Mouse (Mus musculus): ENCODE data around the gene Oxsm. TPM values are rescaled to one million over a fixed set of nuclear protein-coding genes. Genes with fewer than 3 reads are reported as not detected.

Oxsm gene
- polyA plus RNA-seq, 1 experiment, result 7.3 TPM

DNA sequence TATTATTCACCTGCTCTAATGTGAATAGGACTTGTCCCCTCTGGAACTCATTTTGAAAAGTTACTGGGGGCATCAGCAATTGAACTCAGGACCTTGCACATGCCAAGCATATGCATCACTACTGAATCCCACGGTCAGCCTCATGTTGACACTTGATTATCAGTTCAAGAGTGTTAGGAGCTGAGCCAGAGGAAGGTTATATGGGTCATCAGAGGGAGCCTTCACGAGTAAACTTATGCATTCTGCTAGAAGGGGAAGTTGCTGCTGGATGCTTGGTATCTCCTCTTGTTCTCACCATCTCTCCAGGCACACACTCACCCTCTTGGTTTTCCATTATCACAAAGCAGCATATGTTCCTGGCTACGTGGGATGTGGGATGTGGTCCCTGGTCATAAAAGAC, 47.9 kb downstream of the Oxsm start:
- no peaks in the 10 kb centered on the region for H3K4me1 ChIP-seq (ENCODE audit: control insufficient read depth, insufficient read depth, low read length)
- no peak overlapping the region for H3K4me3 ChIP-seq (replicated peaks; ENCODE audit: extremely low read depth, low read depth, low read length)
- WGBS, result 31% methylated on average over 3 of the region's 3 CpGs
- no peak for TF ChIP-seq POLR2A (IDR thresholded peaks at IDR 0.05; ENCODE audit: borderline replicate concordance, extremely low read depth, low read depth, low read length)
- TF ChIP-seq CTCF (IDR thresholded peaks at IDR 0.05; ENCODE audit: insufficient read depth, low read length), result no peak
- DNase-seq, result no peak

DNA sequence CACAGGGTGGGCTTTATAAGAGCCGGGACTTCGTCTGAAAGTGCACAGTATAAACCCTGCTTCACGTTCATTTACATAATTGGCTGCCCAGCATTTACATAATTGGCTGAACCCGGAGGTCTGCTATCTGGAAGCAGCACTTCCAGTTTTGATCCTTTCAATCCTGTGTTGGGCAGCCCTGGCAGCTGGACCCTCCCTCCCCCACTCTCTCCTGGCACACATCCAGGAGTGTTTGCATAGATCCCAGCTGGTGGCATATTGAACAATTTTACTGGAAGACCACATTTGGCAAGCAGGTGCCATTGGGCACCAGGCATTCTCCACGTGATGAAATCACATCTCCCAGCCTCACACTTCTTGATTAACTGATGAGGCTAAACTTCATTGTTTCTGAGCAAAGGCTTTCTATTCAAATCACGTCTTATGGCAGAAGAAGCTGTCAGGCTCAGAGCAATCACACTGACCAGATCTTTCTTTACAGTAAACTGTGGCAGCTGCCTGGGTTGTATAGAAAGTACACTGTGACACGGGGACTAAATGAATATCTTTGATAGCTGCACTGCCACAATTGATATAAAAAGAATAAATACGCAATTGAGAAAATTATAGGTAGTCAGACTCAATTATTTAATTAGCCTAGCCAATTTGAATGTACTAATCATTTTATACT, 48.5 kb downstream of the Oxsm start:
- Histone ChIP-seq H3K4me3 (replicated peaks; ENCODE audit: extremely low read depth, low read depth, low read length) (no peak overlapping the region), H3K4me1 (ENCODE audit: control insufficient read depth, insufficient read depth, low read length) (no peaks in the 10 kb centered on the region)
- TF ChIP-seq CTCF (IDR thresholded peaks at IDR 0.05; ENCODE audit: insufficient read depth, low read length), result no peak
- no peak for TF ChIP-seq POLR2A (IDR thresholded peaks at IDR 0.05; ENCODE audit: borderline replicate concordance, extremely low read depth, low read depth, low read length)
- WGBS, result 39% methylated on average over 8 of the region's 8 CpGs
- DNase-seq, result no peak

DNA sequence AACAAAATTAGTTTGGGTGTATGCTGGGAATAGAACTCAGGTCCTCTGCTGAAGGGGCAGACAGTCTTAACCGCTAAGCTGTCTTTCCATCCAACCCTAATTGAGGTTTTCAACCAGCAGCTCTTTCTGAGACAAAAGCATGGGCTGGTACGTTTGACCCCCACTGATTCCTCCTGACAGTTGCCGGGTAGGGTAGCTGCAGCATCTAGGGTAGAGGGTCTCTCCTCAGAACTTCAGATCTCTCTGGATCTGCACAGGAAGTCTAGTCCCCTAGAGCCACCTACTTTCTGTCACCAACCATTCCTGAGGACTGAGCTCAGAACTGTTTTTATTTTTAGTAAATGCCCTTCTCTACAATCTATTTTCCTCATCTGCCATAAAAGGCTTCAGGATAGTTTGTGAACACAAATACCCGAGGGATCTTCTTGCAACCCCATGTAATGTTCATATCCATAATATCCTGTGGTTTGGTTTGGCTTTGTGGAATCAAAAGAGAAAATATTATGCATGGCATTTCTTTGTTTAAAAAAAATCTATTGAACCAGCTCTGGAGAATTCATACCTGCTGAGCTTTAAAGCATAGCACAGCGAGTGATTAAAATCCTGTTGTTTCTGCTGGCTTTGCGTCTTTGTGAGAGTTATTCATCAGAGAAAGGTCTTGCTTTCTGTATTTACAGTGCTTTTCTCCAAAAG, 49.2 kb downstream of the Oxsm start:
- TF ChIP-seq CTCF (IDR thresholded peaks at IDR 0.05; ENCODE audit: insufficient read depth, low read length) (no peak), POLR2A (IDR thresholded peaks at IDR 0.05; ENCODE audit: borderline replicate concordance, extremely low read depth, low read depth, low read length) (no peak)
- no peak for DNase-seq
- H3K4me1 ChIP-seq (ENCODE audit: control insufficient read depth, insufficient read depth, low read length), result no peaks in the 10 kb centered on the region
- no peak overlapping the region for H3K4me3 ChIP-seq (replicated peaks; ENCODE audit: extremely low read depth, low read depth, low read length)
- WGBS, result 56% methylated on average over 6 of the region's 6 CpGs

GRCm38 (mm10) chr14:16196518-16196917, 53.1 kb downstream of the Oxsm start:
- no peaks in the 10 kb centered on the region for H3K4me1 ChIP-seq (ENCODE audit: control insufficient read depth, insufficient read depth, low read length)
- no peak overlapping the region for H3K4me3 ChIP-seq (replicated peaks; ENCODE audit: extremely low read depth, low read depth, low read length)
- WGBS, result 47% methylated on average over 4 of the region's 4 CpGs
- no peak for DNase-seq
- TF ChIP-seq POLR2A (IDR thresholded peaks at IDR 0.05; ENCODE audit: borderline replicate concordance, extremely low read depth, low read depth, low read length) (no peak), CTCF (IDR thresholded peaks at IDR 0.05; ENCODE audit: insufficient read depth, low read length) (no peak)

DNA sequence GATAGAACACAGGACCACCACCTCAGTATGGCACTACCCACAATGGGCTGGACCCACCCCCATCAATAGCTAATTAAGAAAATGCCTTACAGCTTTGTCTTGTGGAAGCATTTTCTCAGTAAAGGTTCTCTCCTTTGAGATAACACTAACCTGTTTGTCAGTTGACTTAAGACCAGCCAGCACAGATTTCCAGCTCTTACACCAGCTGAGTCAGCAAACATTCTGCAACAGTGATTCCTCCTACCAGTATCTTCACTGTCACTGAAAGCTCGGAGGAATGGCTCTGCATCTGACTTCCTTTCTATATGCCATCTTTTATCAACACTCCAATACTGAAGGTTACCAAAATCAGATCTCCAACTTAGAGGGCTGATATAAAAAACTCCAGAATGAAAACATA, 54.1 kb downstream of the Oxsm start:
- WGBS, result 37% methylated on average over 1 of the region's 1 CpGs
- Histone ChIP-seq H3K4me1 (ENCODE audit: control insufficient read depth, insufficient read depth, low read length) (no peaks in the 10 kb centered on the region), H3K4me3 (replicated peaks; ENCODE audit: extremely low read depth, low read depth, low read length) (no peak overlapping the region)
- TF ChIP-seq POLR2A (IDR thresholded peaks at IDR 0.05; ENCODE audit: borderline replicate concordance, extremely low read depth, low read depth, low read length) (no peak), CTCF (IDR thresholded peaks at IDR 0.05; ENCODE audit: insufficient read depth, low read length) (no peak)
- no peak for DNase-seq

GRCm38 (mm10) chr14:16194125-16194524, 55.5 kb downstream of the Oxsm start:
- DNase-seq, result no peak
- no peaks in the 10 kb centered on the region for H3K4me1 ChIP-seq (ENCODE audit: control insufficient read depth, insufficient read depth, low read length)
- TF ChIP-seq CTCF (IDR thresholded peaks at IDR 0.05; ENCODE audit: insufficient read depth, low read length), result no peak
- no peak for TF ChIP-seq POLR2A (IDR thresholded peaks at IDR 0.05; ENCODE audit: borderline replicate concordance, extremely low read depth, low read depth, low read length)
- no peak overlapping the region for H3K4me3 ChIP-seq (replicated peaks; ENCODE audit: extremely low read depth, low read depth, low read length)
- WGBS, result 76% methylated on average over 1 of the region's 1 CpGs

DNA sequence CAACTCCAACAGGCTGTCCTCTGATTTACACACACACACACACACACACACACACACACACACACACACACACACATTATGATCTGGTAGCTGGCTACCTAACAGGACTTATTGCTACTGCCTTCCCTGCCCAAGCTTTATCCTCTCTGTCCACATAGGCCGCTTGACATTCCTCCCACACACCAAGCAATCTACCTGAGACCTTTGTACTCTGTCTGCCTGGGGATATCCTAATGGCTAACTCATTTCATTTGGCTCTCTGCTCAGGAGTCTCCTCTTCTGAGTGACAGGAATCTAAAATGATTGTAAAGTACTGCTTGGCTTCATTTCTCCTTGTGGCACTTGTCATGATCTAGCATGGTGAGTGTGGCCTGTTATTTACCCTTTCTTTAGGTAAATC, 60.5 kb downstream of the Oxsm start:
- TF ChIP-seq CTCF (IDR thresholded peaks at IDR 0.05; ENCODE audit: insufficient read depth, low read length), result no peak
- no peak for TF ChIP-seq POLR2A (IDR thresholded peaks at IDR 0.05; ENCODE audit: borderline replicate concordance, extremely low read depth, low read depth, low read length)
- H3K4me3 ChIP-seq (replicated peaks; ENCODE audit: extremely low read depth, low read depth, low read length), result no peak overlapping the region
- DNase-seq, result no peak
- WGBS, result 81% methylated on average over 1 of the region's 1 CpGs
- H3K4me1 ChIP-seq (ENCODE audit: control insufficient read depth, insufficient read depth, low read length), result no peaks in the 10 kb centered on the region

Other genes starting within 250 kb of the Oxsm start
- 23.1 and 37.3 TPM in 2 replicates for gene Ngly1, start 528 bp downstream of the Oxsm start, polyA plus RNA-seq (2012; rRNA removed)
- gene Top2b, start 115.4 kb upstream of the Oxsm start, polyA plus RNA-seq (2012; rRNA removed), result 8.1 and 14.9 TPM in 2 replicates

All from lung, adult 2 months (tissue).